Mouse (Mus musculus) embryonic facial prominence, embryonic 10.5 days (tissue): ENCODE results near the gene Sptb. TPM values are rescaled to one million over a fixed set of nuclear protein-coding genes. Genes with fewer than 3 reads are reported as not detected.

Experiments used
- DNase-seq: peaks from one replicate; pipeline ENCODE4 v3.0.0-alpha.2; 2017; ENCODE audit warnings: low spot score
- H3K27ac ChIP-seq: fragments of 300-500 bp; sonication (generic); replicated peaks from 2 replicates; pipeline ENCODE4 v1.5.1; 2016; ENCODE audit warnings: mild to moderate bottlenecking
- H3K27me3 ChIP-seq: fragments of 300-500 bp; sonication (generic); replicated peaks from 2 replicates; pipeline ENCODE4 v1.6.1; 2016; ENCODE audit warnings: low read depth, mild to moderate bottlenecking; ENCODE audit not compliant: poor library complexity, severe bottlenecking
- H3K36me3 ChIP-seq: fragments of 300-500 bp; sonication (generic); replicated peaks from 2 replicates; pipeline ENCODE4 v1.6.1; 2016; ENCODE audit warnings: mild to moderate bottlenecking, moderate library complexity
- H3K4me1 ChIP-seq: fragments of 300-500 bp; sonication (generic); 2 replicates; pipeline ENCODE4 v1.6.1; 2016
- H3K4me3 ChIP-seq: fragments of 300-500 bp; sonication (generic); 2 replicates; pipeline ENCODE4 v1.5.1; 2016; ENCODE audit warnings: mild to moderate bottlenecking, moderate library complexity
- H3K9me3 ChIP-seq: fragments of 300-500 bp; sonication (generic); 2 replicates; pipeline ENCODE4 v1.6.1; 2016; ENCODE audit warnings: mild to moderate bottlenecking
- WGBS: fragments of 180-500 bp; shearing (Covaris S2); methylation state at CpG from one replicate; pipeline ENCODE4 v1.1.7; 2016; 5-methylcytosine and 5-hydroxymethylcytosine counted together
- polyA plus RNA-seq: library from polyadenylated mRNA; unstranded; fragments of >200 nt; fragmentation: Nextera tagmentation; extraction: Ambion mirVana; gene quantifications from 2 replicates; pipeline ENCODE4 v1.2.1, GENCODE M21; 2016

The Sptb gene
- polyA plus RNA-seq, 1 experiment from 2014 or later, result 4.5 TPM

DNA sequence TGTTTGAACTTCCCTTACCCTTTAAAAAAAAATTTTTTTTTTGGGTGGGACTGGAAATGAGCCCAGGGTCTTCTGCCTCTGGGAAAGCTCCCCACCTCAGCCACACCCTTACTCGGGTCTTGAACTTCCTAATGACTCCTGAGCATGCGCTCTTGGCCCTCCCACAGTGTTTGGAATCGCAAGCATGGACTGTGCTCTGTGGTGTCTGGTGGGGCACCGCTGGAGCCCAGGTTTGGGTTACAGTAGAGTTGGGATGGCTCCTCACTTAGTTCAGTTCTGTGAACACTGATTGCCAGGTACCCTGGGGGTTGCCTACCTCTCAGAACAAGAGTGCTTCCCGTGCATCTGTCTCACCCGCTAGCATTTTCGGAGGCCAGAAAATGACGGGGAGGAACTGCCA lies 168.9 kb downstream of the Sptb start:
- no peak for DNase-seq

DNA sequence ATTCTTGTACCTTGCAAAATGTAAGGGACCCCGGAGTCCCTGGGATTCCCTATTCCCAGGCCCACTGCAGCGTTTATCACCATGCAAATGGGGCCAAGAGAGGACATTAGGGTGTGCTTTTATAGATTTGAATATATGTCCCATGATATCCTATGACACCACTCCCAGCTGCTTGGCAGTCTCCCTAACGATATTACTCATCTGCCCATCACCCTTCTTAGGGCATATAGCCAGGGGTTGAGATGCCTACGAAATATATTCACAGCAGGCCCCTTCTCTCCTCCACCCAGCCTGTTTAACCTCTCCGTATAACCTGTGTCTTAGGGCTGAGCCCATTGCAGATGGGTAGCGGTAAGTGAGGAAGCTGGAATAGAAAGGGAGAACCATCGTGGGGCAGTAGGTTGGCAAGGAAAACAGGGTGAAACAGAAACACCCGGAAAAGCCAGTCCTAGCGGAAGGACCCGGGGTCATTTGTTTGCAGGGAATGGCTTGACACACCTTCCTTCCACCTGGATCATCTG lies 169.6 kb downstream of the Sptb start:
- no peak for DNase-seq
- H3K36me3 ChIP-seq, result no peaks in the 10 kb centered on the region
- WGBS, result 85% methylated on average over 10 of the region's 10 CpGs
- no peak overlapping the region for H3K27ac ChIP-seq
- no peaks in the 10 kb centered on the region for H3K9me3 ChIP-seq
- H3K4me1 ChIP-seq, result peaks cover 20% of the 10 kb centered on the region
- H3K27me3 ChIP-seq, result peaks cover 23% of the 10 kb centered on the region
- H3K4me3 ChIP-seq, result no peak overlapping the region

More for the DNA sequence above, 168.9 kb downstream of the Sptb start:
- 44% methylated on average over 8 of the region's 8 CpGs for WGBS
- Histone ChIP-seq H3K36me3 (no peaks in the 10 kb centered on the region), H3K27ac (no peak overlapping the region), H3K27me3 (peaks cover 23% of the 10 kb centered on the region), H3K4me3 (no peak overlapping the region), H3K4me1 (peaks cover 23% of the 10 kb centered on the region), H3K9me3 (no peaks in the 10 kb centered on the region)

DNA sequence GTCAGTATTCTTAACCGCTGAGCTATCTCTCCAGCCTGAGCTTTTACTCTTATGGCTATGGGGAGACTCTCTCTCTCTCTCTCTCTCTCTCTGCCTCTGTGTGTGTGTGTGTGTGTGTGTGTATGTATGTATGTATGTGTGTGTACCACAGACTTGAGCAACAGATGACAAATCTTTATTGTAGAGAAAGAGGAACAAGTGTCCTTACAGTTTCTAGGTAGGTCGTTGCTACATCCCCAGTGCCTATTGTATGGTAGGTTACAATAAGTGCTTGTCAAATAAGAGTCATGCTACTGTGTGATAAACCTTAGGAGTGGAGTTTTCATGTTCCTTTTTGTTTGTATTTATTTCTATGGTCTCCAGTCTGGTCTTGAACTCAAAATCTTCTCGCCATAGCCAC lies 170.2 kb downstream of the Sptb start:
- H3K36me3 ChIP-seq, result no peaks in the 10 kb centered on the region
- WGBS, result 93% methylated on average over 3 of the region's 3 CpGs
- H3K4me3 ChIP-seq, result no peak overlapping the region
- H3K27me3 ChIP-seq, result peaks cover 23% of the 10 kb centered on the region
- H3K27ac ChIP-seq, result no peak overlapping the region
- DNase-seq, result no peak
- H3K4me1 ChIP-seq, result peaks cover 20% of the 10 kb centered on the region
- no peaks in the 10 kb centered on the region for H3K9me3 ChIP-seq

DNA sequence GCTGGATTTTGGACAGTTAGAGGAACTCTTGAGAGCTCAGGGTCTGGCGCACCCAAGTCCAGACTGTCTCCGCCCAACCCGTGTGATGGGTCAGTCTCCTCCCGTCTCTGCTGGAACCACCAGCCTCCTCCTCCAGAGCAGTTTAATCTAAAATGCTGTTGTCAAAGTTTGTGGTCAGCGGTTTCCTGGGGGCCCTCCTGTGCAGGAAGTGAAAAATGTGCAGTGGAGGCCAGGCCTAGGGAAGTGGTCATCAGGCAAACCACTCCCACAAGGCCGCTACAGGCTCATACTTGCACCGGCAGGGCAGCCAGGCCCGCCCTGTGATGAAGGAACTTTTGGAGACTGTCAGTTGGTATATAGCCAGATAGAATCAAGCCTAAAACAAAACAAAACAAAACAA lies 172.9 kb downstream of the Sptb start:
- H3K27ac ChIP-seq, result no peak overlapping the region
- peaks cover 44% of the 10 kb centered on the region for H3K27me3 ChIP-seq
- peaks cover 44% of the 10 kb centered on the region for H3K4me1 ChIP-seq
- no peak overlapping the region for H3K4me3 ChIP-seq
- DNase-seq, result no peak
- H3K36me3 ChIP-seq, result no peaks in the 10 kb centered on the region
- no peaks in the 10 kb centered on the region for H3K9me3 ChIP-seq
- 93% methylated on average over 8 of the region's 8 CpGs for WGBS

GRCm38 (mm10) chr12:76536591-76537153 lies 173.7 kb downstream of the Sptb start:
- H3K4me1 ChIP-seq, result peaks cover 50% of the 10 kb centered on the region
- no peaks in the 10 kb centered on the region for H3K9me3 ChIP-seq
- 81% methylated on average over 8 of the region's 8 CpGs for WGBS
- H3K27ac ChIP-seq, result no peak overlapping the region
- DNase-seq, result no peak
- no peak overlapping the region for H3K4me3 ChIP-seq
- H3K27me3 ChIP-seq, result peaks cover 51% of the 10 kb centered on the region
- H3K36me3 ChIP-seq, result no peaks in the 10 kb centered on the region

- H3K36me3 ChIP-seq, result no peaks in the 10 kb centered on the region
- H3K4me1 ChIP-seq, result peaks cover 57% of the 10 kb centered on the region
- H3K27me3 ChIP-seq, result peaks cover 63% of the 10 kb centered on the region
- no peak overlapping the region for H3K27ac ChIP-seq
- no peaks in the 10 kb centered on the region for H3K9me3 ChIP-seq
- WGBS, result 24% methylated on average over 9 of the region's 9 CpGs
- peak overlapping the region; percentile 29 for H3K4me3 ChIP-seq
- DNase-seq, result no peak
These were observed 174.9 kb downstream of the Sptb start for GRCm38 (mm10) chr12:76535471-76535900.

DNA sequence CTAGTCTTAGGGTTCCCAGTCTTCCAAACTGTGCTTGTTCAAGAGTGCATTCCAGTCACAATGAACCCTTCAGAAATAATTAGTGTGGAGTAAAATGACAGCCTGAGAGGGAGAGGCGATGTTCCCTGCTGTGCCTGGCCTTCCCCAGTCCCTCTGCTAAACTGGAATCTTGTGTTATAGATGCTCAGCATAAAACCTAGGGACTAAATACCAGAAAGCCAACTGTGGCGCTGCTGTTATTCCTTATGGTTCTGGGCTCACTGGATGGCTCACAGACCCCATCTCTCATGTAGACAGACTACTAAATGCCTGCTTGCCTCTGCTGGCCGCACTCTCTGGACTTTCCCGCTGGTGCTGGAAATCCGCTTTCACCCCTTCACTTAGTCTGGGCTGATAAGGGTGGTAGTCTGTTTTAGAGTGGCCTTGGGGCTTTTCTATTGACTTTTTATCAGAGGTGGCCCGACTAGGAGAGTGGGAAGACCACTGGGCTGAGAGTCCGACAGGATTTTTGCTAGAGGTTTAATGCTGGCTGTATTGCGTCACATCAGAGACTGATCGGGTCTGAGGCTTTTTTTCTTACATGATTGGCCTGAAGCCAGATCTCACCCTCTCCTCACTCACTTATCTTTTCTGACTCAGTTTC lies 175.6 kb downstream of the Sptb start:
- H3K27me3 ChIP-seq, result peaks cover 71% of the 10 kb centered on the region
- H3K9me3 ChIP-seq, result no peaks in the 10 kb centered on the region
- no peaks in the 10 kb centered on the region for H3K36me3 ChIP-seq
- DNase-seq, result peak; percentile 38
- WGBS, result 18% methylated on average over 9 of the region's 9 CpGs
- peak overlapping the region; percentile 82 for H3K4me3 ChIP-seq
- no peak overlapping the region for H3K27ac ChIP-seq
- H3K4me1 ChIP-seq, result peaks cover 59% of the 10 kb centered on the region

- Histone ChIP-seq H3K27ac (peak overlapping the region; percentile 88; the same call in 1 of the 2 replicates), H3K4me1 (peaks cover 59% of the 10 kb centered on the region), H3K9me3 (no peaks in the 10 kb centered on the region), H3K4me3 (peak overlapping the region; percentile 82), H3K36me3 (no peaks in the 10 kb centered on the region), H3K27me3 (peaks cover 76% of the 10 kb centered on the region)
- DNase-seq, result peak; percentile 26
- 1% methylated on average over 11 of the region's 11 CpGs for WGBS
These were observed 176.1 kb downstream of the Sptb start for GRCm38 (mm10) chr12:76534233-76534632.

DNA sequence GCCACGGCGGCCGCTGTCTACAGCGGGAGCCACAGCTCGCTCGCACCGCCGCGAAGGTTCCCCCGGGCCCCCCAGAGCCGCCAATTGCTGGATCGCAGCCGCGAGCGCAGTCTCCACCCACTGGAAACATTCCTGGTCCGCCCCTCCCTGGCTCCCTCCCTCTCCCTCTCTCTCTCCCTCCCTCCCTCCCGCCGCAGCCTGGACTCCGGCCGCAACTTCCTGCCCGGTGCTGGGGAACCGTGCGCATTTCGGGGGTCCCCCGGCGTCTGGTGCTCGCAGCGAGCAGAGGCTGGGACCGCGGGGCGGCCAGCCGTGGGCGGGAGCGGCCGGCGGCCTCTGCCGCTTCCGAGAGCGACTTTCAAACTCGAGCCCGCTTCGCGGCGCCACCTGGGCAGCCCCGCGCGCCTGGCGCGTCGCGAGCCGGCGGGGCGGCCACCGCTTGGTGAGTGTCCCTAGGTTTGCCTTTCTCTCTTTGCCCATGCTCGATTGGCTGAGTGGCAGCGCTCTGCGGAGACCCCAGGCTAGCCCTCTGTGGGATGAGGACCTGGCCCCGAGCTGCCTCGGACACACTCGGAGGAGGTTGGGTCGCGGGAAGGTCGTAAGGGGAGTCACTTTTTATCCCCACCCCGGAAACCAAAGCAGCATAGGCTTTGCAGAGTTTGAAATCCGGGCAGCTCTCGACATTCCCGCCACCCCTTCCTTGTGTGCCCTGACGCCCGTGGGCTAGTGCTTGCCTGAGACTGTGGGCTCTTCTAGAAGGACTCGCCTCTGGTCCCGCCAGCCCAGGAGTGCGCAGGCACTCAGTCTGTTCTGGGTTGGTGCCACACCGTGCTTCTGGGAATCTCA lies 176.7 kb downstream of the Sptb start:
- H3K27me3 ChIP-seq, result peaks cover 82% of the 10 kb centered on the region
- peak; percentile 88 for DNase-seq
- WGBS, result under 1% methylated on average over 74 of the region's 74 CpGs
- peaks cover 59% of the 10 kb centered on the region for H3K4me1 ChIP-seq
- no peaks in the 10 kb centered on the region for H3K9me3 ChIP-seq
- peak overlapping the region; percentile 88 for H3K27ac ChIP-seq
- H3K4me3 ChIP-seq, result peak overlapping the region; percentile 82
- H3K36me3 ChIP-seq, result no peaks in the 10 kb centered on the region

- peak overlapping the region; percentile 82 for H3K4me3 ChIP-seq
- DNase-seq, result no peak
- peaks cover 87% of the 10 kb centered on the region for H3K27me3 ChIP-seq
- H3K36me3 ChIP-seq, result no peaks in the 10 kb centered on the region
- peaks cover 59% of the 10 kb centered on the region for H3K4me1 ChIP-seq
- H3K9me3 ChIP-seq, result no peaks in the 10 kb centered on the region
- H3K27ac ChIP-seq, result peak overlapping the region; percentile 88
- WGBS, result under 1% methylated on average over 31 of the region's 31 CpGs
These were observed 177.4 kb downstream of the Sptb start for GRCm38 (mm10) chr12:76532926-76533376.

- DNase-seq, result peak; percentile 45
- Histone ChIP-seq H3K27ac (no peak overlapping the region), H3K9me3 (no peaks in the 10 kb centered on the region), H3K36me3 (no peaks in the 10 kb centered on the region), H3K4me3 (peak overlapping the region; percentile 82), H3K4me1 (peaks cover 59% of the 10 kb centered on the region), H3K27me3 (peaks cover 88% of the 10 kb centered on the region)
- 2% methylated on average over 19 of the region's 19 CpGs for WGBS
These were observed 178.1 kb downstream of the Sptb start for GRCm38 (mm10) chr12:76531986-76532925.
